Mouse (Mus musculus) urinary bladder, adult 2 months (tissue): ENCODE results near the gene Olfr815. TPM values are rescaled to one million over a fixed set of nuclear protein-coding genes. Genes with fewer than 3 reads are reported as not detected.
"Not testable (repeated sequence)": the region's sequence is repeated elsewhere in the genome, so short reads cannot be mapped to it uniquely, and the experiment has no call there.

Experiments used
- DNase-seq: peaks from one replicate; pipeline ENCODE4 v3.0.0; 2022; ENCODE audit warnings: low spot score
- polyA plus RNA-seq: library from polyadenylated mRNA; depleted of rRNA; stranded (reverse); fragments of >200 nt; gene quantifications from 2 replicates; pipeline ENCODE4 v1.2.3, GENCODE M21; 2012; rRNA removed

Olfr815 gene
- polyA plus RNA-seq: not detected in 2 replicates

DNA sequence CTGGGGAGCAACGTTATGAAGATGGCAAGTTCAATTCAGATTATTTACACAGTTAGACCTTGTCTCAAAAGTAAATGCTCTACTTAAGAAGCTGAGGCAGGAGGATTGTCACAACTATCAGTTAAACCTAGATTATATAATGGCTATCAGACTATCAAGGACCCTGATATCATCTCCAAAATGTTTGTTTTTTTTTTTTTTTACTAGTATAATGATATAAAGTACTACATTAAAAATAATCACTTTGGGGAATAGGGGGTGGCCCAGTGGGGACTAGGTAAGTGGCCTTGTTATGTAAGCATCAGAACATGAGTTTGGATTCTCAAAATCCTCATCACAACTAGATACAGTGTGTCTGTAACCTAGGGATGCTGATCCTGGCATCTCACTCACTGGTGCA, at the start of gene Olfr815:
Olfr815 (minus strand) TSS at position 101 of the 400 bp plus-strand sequence.
- DNase-seq: not testable (repeated sequence)

DNA sequence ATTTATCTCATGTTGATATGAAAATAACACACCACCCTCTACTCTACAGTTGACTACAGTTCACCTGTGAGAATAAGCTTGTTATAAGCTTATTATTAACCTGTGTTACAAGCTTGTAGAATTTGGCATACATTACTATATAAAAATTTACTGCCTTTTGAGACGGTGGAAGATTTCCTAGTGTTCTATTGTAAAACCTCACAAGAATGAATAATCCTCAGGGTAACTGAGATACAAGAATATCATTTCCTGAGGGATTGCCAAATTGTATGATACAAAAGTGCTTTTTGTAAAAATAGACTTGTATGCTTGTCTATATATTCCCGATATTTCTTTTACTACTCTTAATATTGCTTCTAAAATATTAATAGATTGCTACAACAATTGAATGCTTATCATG, 43.3 kb upstream of the Olfr815 start, which contains the start of gene Olfr818:
Olfr818 (minus strand) TSS at position 101 of the 400 bp plus-strand sequence.
- no peak for DNase-seq

DNA sequence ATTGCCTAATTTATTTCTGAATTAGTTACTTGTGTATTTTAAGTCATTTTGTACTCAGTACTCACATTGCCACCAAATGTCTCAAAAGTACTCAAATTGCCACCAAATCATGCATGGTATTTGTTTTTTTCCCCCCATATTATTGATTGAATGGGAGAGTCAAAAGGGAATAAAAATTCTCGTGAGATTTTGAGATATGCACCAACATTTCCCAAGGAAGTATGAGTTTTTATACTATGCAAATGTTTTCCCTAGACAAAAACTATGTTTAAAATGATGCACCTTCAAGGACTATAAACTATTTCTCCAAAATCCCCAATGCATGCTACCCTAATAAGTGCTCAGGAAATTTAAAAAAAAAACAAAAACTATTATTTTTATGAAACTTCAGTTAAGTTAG, 9.8 kb upstream of the Olfr815 start, which contains the start of gene Olfr816:
Olfr816 (minus strand) TSS at position 101 of the 400 bp plus-strand sequence.
- no peak for DNase-seq

DNA sequence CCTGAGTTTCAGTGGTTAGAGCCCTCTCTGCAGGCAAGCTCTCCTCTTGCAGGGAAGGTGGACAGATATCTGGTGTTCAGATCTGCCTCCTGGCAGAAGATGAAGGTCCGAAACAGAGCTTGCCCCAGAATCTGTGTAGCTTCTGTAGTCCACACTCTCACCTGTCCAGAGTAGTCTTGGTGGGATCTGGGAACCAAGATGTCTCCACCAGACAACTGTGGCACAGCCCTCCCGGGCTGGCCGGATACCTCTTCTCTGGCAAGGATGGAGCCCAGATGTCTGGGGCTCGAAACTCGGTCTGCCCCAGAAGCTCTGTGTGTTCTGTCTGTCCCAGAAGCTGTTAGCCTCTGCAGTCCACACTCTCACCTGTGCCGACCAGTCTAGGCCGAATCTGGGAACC, 19.7 kb downstream of the Olfr815 start:
- no peak for DNase-seq

DNA sequence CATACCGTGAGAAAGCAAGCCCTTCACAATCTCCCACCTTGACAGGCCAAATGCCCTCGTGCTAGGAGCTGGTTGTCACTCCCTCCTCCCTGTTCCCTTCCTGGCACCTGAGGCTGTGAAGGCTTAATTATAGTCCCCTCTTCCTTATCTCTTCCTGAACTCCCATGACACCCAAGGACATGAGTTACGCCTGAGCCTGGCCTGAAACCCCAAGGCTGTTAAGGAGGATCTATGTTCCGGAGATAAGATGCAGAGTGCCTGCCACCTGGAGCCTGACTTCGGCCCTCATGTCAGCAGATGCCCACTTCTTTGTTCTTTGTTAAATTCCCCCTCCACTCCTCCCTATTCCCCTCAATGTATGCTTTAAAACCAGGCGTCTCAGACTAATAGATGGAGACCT, 20.2 kb downstream of the Olfr815 start:
- DNase-seq: not testable (repeated sequence)

DNA sequence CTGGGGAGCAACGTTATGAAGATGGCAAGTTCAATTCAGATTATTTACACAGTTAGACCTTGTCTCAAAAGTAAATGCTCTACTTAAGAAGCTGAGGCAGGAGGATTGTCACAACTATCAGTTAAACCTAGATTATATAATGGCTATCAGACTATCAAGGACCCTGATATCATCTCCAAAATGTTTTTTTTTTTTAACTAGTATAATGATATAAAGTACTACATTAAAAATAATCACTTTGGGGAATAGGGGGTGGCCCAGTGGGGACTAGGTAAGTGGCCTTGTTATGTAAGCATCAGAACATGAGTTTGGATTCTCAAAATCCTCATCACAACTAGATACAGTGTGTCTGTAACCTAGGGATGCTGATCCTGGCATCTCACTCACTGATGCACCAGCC, 25.9 kb downstream of the Olfr815 start, which contains the start of gene Olfr814:
Olfr814 (minus strand) TSS at position 101 of the 400 bp plus-strand sequence.
- not testable (repeated sequence) for DNase-seq

DNA sequence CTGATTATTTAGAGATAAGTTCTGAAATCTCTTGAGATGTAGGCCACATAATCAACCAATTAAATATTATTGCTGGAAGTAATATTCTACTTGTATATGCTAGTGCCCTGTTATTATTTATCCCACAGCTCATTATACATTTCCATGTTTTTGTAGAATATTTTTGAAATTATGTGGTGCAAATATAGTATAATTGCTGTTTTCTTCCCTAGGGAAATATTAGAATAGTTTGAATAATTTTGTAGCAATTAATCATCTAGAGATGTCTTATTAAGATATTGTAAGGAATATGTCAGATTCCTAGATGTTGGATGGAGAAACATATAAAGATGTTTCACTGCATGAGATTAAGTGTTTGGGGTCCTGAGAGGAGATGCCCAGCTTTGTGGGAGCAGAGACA, 50.6 kb downstream of the Olfr815 start, which contains the start of gene Olfr813:
Olfr813 (plus strand) TSS at position 301 of the 400 bp plus-strand sequence.
- DNase-seq: no peak

Other genes with a start within 250 kb of the Olfr815 start
- not detected in 2 replicates for gene Olfr800, start 248.2 kb downstream of the Olfr815 start, polyA plus RNA-seq
- gene Olfr801, start 232.0 kb downstream of the Olfr815 start, polyA plus RNA-seq: not detected in 2 replicates
- not detected in 2 replicates for gene Olfr802, start 217.7 kb downstream of the Olfr815 start, polyA plus RNA-seq
- gene Olfr803, start 211.6 kb downstream of the Olfr815 start, polyA plus RNA-seq: not detected in 2 replicates
- not detected in 2 replicates for gene Olfr804, start 202.7 kb downstream of the Olfr815 start, polyA plus RNA-seq
- gene Olfr805, start 176.5 kb downstream of the Olfr815 start, polyA plus RNA-seq: not detected in 2 replicates
- not detected in 2 replicates for gene Olfr806, start 163.9 kb downstream of the Olfr815 start, polyA plus RNA-seq
- gene Olfr807, start 148.1 kb downstream of the Olfr815 start, polyA plus RNA-seq: not detected in 2 replicates
- not detected in 2 replicates for gene Olfr808, start 140.4 kb downstream of the Olfr815 start, polyA plus RNA-seq
- gene Olfr809, start 131.2 kb downstream of the Olfr815 start, polyA plus RNA-seq: not detected in 2 replicates
- gene Olfr810, start 111.0 kb downstream of the Olfr815 start, polyA plus RNA-seq: not detected in 2 replicates
- gene Olfr811, start 101.5 kb downstream of the Olfr815 start, polyA plus RNA-seq: not detected in 2 replicates
- gene Olfr812, start 59.8 kb downstream of the Olfr815 start, polyA plus RNA-seq: not detected in 2 replicates
- gene Olfr813, start 50.5 kb downstream of the Olfr815 start, polyA plus RNA-seq: not detected in 2 replicates
- not detected in 2 replicates for gene Olfr814, start 26.0 kb downstream of the Olfr815 start, polyA plus RNA-seq
- gene Olfr816, start 9.7 kb upstream of the Olfr815 start, polyA plus RNA-seq: not detected in 2 replicates
- gene Olfr818, start 43.2 kb upstream of the Olfr815 start, polyA plus RNA-seq: not detected in 2 replicates
- not detected in 2 replicates for gene Olfr819, start 61.4 kb upstream of the Olfr815 start, polyA plus RNA-seq
- gene Olfr247, start 70.3 kb upstream of the Olfr815 start, polyA plus RNA-seq: not detected in 2 replicates
- gene Gm10310, start 79.2 kb upstream of the Olfr815 start, polyA plus RNA-seq: not detected in 2 replicates
- not detected in 2 replicates for gene Olfr820, start 106.8 kb upstream of the Olfr815 start, polyA plus RNA-seq
- not detected in 2 replicates for gene Olfr821, start 124.5 kb upstream of the Olfr815 start, polyA plus RNA-seq
- not detected in 2 replicates for gene Olfr822, start 165.3 kb upstream of the Olfr815 start, polyA plus RNA-seq
- not detected in 2 replicates for gene Olfr823, start 209.5 kb upstream of the Olfr815 start, polyA plus RNA-seq
- not detected in 2 replicates for gene Olfr824, start 224.1 kb upstream of the Olfr815 start, polyA plus RNA-seq